In the genomic region with DNA sequence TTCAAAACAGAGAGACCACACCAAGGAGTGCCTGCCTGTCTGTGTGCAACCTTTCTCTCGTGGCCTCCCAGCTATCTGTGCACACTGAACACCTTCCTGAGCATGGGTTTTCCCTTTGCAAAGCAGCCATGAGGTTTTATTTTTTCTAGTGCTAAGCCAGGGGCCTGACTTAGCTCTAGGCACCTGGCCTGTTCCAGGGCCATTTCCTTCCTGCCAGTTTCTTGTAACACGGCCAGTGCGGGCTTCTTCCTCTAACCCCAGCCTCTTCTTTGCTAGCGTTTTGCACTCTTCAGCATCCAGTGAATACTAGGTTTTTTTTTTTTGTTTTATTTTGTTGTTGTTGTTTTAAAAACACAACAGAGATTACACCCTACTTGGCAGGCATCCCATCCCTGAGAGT, we compare ENCODE assay signal across 21 mouse cellular contexts.
DNase-seq lines count a peak whose midpoint lies in the region; ATAC-seq and TF ChIP-seq lines count a peak whose summit lies in the region.
"Had no signal": no experiment of that assay in that cellular context is flagged by ENCODE, and none has a peak within 500 bp of the region (broad histone marks: within the 10 kb centered on the region; RNA-seq: fewer than 3 reads in every experiment).

No protein-coding gene starts in this region.

- H3K9me3 ChIP-seq in heart, embryonic 10.5 days: no peaks in the 10 kb centered on the region
- H3K9me3 ChIP-seq in CH12.LX (replicated peaks; ENCODE audit: low read length): no peaks in the 10 kb centered on the region
- H3K9me3 ChIP-seq: embryonic facial prominence, embryonic 15.5 days; forebrain, embryonic 10.5 days; hindbrain, embryonic 15.5 days had no signal

- no peaks in the 10 kb centered on the region for H3K36me3 ChIP-seq in heart, embryonic 10.5 days
- H3K36me3 ChIP-seq in CH12.LX (replicated peaks in 1 of 2; ENCODE audit: control insufficient read depth in 1 of 2, insufficient read depth in 1 of 2, low read length in 1 of 2): no peaks in the 10 kb centered on the region
- H3K36me3 ChIP-seq: embryonic facial prominence, embryonic 15.5 days; forebrain, embryonic 10.5 days had no signal

- intact Hi-C loops in heart, postnatal 10 days (cut with DNase I): no loop called here

- DNase-seq in heart, postnatal 10 days: peak; percentile 6 to 22
- no peak for DNase-seq in heart, embryonic 10.5 days (ENCODE audit: low spot score)
- peak; percentile 2 for DNase-seq in 416B (ENCODE audit: low read depth)
- DNase-seq in CH12.LX (ENCODE audit: extremely low read depth): peak; percentile 15
- DNase-seq in thymus, postnatal 25 days: peak; percentile 19
- no peak for DNase-seq in layer of hippocampus, postnatal 10 days (ENCODE audit: low spot score in 2 of 2)
- DNase-seq: adrenal gland, postnatal 10 days; B cell, adult 2 months; cerebellum, adult 11 months; cerebellum, adult 8-10 months; cerebellum, postnatal 14 days; embryo, embryonic 11 days; gastrocnemius, postnatal 36 days had no signal

- H3K27ac ChIP-seq in heart, embryonic 10.5 days: no peak overlapping the region
- no peak overlapping the region for H3K27ac ChIP-seq in CH12.LX (ENCODE audit: insufficient read depth, low read depth)
- H3K27ac ChIP-seq: embryonic facial prominence, embryonic 15.5 days; forebrain, embryonic 10.5 days; hindbrain, embryonic 15.5 days had no signal

- TF ChIP-seq EP300 in CH12.LX (IDR thresholded peaks at IDR 0.05; ENCODE audit: low read length): no peak

- H3K4me1 ChIP-seq in heart, embryonic 10.5 days: peaks cover 11% of the 10 kb centered on the region; the same call in 1 of the 2 replicates
- H3K4me1 ChIP-seq in CH12.LX (ENCODE audit: control insufficient read depth in 1 of 2, insufficient read depth in 2 of 2): peaks cover 7 to 38% of the 10 kb centered on the region in 2 experiments
- H3K4me1 ChIP-seq: embryonic facial prominence, embryonic 15.5 days; hindbrain, embryonic 15.5 days had no signal

- no peaks in the 10 kb centered on the region for H3K79me2 ChIP-seq in CH12.LX (replicated peaks; ENCODE audit: control insufficient read depth, extremely low read depth, insufficient read depth, poor library complexity, severe bottlenecking)

- no peak for TF ChIP-seq RAD21 in CH12.LX (IDR thresholded peaks at IDR 0.05; ENCODE audit: low read depth, low read length)

- H3K27me3 ChIP-seq in heart, embryonic 10.5 days (ENCODE audit: insufficient read depth, poor library complexity, severe bottlenecking): peaks cover 40% of the 10 kb centered on the region
- H3K27me3 ChIP-seq in CH12.LX (replicated peaks): no peaks in the 10 kb centered on the region
- H3K27me3 ChIP-seq: embryonic facial prominence, embryonic 15.5 days; hindbrain, embryonic 15.5 days had no signal

- ATAC-seq in monocyte, adult 5-6 weeks (replicated peaks; ENCODE audit: insufficient number of reproducible peaks, low FRiP score, low TSS enrichment, poor library complexity, severe bottlenecking): no peak
- ATAC-seq: CD4-positive, CD25-positive, alpha-beta regulatory T cell, adult 4 months; forebrain, embryonic 14.5 days; inflammation-experienced regulatory T-cells, adult 6 months had no signal

- no peak overlapping the region for H3K4me3 ChIP-seq in heart, embryonic 10.5 days
- no peak overlapping the region for H3K4me3 ChIP-seq in CH12.LX (replicated peaks in 1 of 3; ENCODE audit: low read depth in 2 of 3, low read length in 2 of 3, poor library complexity in 1 of 3)
- H3K4me3 ChIP-seq: embryonic facial prominence, embryonic 15.5 days; erythroblast, embryonic 14.5 days; forebrain, embryonic 10.5 days; hindbrain, embryonic 15.5 days had no signal

- dilution Hi-C loops in CH12.LX (cut with MboI; ENCODE audit: extremely low pct_ligation_motif_present, extremely low pct_unique_long_range_greater_than_20kb, low sequenced_read_pairs): no loop called here

- TF ChIP-seq POLR2A in CH12.LX (IDR thresholded peaks at IDR 0.05; ENCODE audit: low read depth, low read length): no peak

- 69% methylated on average over 4 of the region's 4 CpGs for WGBS in heart, embryonic 10.5 days

- no peak overlapping the region for H3K4me2 ChIP-seq in CH12.LX (ENCODE audit: insufficient read depth, low read depth, poor library complexity, severe bottlenecking)
- H3K4me2 ChIP-seq: embryonic facial prominence, embryonic 15.5 days; hindbrain, embryonic 15.5 days had no signal

- no peak overlapping the region for H3K9ac ChIP-seq in CH12.LX (ENCODE audit: insufficient read depth, low read depth)
- H3K9ac ChIP-seq: embryonic facial prominence, embryonic 15.5 days; hindbrain, embryonic 15.5 days had no signal

- in situ Hi-C loops in CH12.LX (cut with MboI; ENCODE audit: low pct_ligation_motif_present, low pct_unique_long_range_greater_than_20kb, low sequenced_read_pairs): no loop called here

- no peak for TF ChIP-seq CTCF in CH12.LX (conservative IDR thresholded peaks at IDR 0.05 in 1 of 2, IDR thresholded peaks at IDR 0.05 in 1 of 2; ENCODE audit: low read depth in 2 of 2, low read length in 2 of 2)

TF ChIP-seq in CH12.LX, 34 proteins besides CTCF, POLR2A, EP300 and RAD21:
- TF ChIP-seq MYC (IDR thresholded peaks at IDR 0.05; ENCODE audit: low read depth, low read length) (no peak), ZNF384 (IDR thresholded peaks at IDR 0.05; ENCODE audit: low read depth, low read length) (0 out of 2 replicates have a peak, but pooled peaks have one; percentile 14)
TF ChIP-seq in CH12.LX: peak in this region for 1.

Comparison
In these comparisons a context has a peak if more than half of its experiments do, and no peak if none do; other contexts are left out.
1. DNase-seq: peak in heart, postnatal 10 days (2 of 2), 416B (single experiment), CH12.LX (single experiment) and thymus, postnatal 25 days (single experiment); none in heart, embryonic 10.5 days (single experiment) and layer of hippocampus, postnatal 10 days (0 of 2).